Mouse (Mus musculus): ENCODE measurements around the gene N4bp2. TPM values are rescaled to one million over a fixed set of nuclear protein-coding genes. Genes with fewer than 3 reads are reported as not detected.

The N4bp2 gene
- total and polyA plus RNA-seq, 2 experiments from 2014 or later: 12.0 to 33.0 TPM

DNA sequence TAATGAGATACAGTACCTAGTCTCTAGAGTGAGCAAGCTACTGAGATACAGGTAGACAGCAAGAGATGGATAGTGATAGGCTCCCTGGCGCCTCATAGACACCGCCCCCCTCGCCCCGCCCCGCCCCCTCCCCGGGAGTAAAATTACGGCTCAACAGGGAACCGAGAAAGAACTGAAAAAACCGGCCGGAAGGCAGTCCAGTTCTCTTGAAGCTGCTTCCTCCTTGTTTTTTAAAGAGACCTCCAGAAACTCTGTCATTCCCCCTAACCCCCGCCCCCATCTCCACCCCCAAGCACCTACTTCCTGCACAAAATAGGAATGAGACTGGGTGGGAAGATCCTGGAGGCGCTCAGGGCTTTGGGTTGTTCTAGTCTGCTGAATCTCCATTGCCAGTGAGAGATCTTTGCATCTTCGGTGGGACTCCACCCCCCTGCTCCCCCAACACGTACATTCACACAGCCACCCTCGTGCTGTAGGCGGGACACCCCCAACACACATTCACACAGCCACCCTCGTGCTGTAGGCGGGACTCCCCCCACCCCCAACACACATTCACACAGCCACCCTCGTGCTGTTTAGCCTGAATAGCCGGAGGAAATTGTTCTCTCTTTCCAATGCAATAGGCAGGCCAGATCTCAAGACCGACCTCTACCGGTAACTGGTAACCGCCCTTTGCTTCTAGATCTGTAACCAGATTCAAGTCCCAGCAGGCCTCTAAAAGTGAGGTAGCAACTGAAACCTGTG lies 38.8 kb upstream of the N4bp2 start:
- WGBS: 1% methylated on average over 22 of the region's 23 CpGs
- peak; percentile 87 for ATAC-seq (ENCODE audit: low FRiP score)

DNA sequence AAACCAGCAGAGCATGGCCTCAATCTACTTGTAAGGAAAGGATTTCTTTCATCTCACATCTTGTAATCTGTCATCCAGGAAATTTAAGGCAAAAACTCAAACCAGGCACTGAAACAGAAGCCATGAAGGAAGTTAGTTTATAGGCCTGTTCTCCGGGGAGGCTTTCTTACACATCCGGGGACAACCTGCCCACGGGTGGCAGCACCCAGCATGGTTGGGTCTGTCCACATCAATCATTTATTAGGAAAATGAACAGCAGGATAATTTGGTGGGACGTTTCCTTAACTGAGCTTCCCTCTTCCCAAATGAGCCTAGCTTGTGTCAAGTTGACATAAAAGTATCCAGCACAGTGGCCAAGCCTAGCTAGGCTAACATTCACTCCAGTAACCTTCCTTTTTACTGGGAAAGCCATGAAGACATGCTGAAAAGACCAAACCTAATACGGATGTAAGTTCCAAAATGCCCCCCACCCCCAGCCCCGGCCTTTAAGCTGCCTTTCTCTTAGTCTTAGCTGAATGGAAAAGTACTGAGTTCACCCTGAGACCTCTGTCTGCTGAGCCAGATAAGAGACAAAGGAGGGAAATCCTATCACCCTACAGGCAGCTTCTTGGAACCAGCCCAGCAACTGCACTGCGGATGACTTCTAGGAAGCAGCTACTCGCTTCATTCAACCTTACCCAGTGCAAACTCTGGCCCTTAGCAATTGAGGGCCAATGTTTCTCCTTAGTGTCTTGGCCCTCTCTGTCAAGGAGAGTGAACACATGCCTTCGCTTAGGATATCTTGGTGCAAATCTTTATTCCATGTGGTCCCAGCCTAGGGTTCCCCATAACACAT lies 31.9 kb upstream of the N4bp2 start:
- no peaks in the 10 kb centered on the region for H3K27me3 ChIP-seq (ENCODE audit: insufficient read depth, low read length)
- H3K4me1 ChIP-seq (ENCODE audit: insufficient read depth, low read length): no peaks in the 10 kb centered on the region
- H3K9me3 ChIP-seq (ENCODE audit: low read length): no peaks in the 10 kb centered on the region
- no peak for TF ChIP-seq CTCF (IDR thresholded peaks at IDR 0.05)
- no peak overlapping the region for H3K4me2 ChIP-seq (ENCODE audit: low read depth, low read length, poor library complexity, severe bottlenecking)
- no peak overlapping the region for H3K9ac ChIP-seq (replicated peaks; ENCODE audit: low read length, poor library complexity, severe bottlenecking)
- H3K27ac ChIP-seq (ENCODE audit: low read depth, low read length): no peak overlapping the region
- no peaks in the 10 kb centered on the region for H3K36me3 ChIP-seq (ENCODE audit: insufficient read depth, low read length)
- H3K4me3 ChIP-seq (ENCODE audit: low read depth, low read length): no peak overlapping the region
- DNase-seq (ENCODE audit: low spot score): no peak
- WGBS: 43% methylated on average over 9 of the region's 9 CpGs
- no peak for ATAC-seq (ENCODE audit: low FRiP score)

More for the DNA sequence above, 38.8 kb upstream of the N4bp2 start:
- peak overlapping the region; percentile 77 for H3K27ac ChIP-seq (ENCODE audit: low read depth, low read length)
- H3K4me2 ChIP-seq (ENCODE audit: low read depth, low read length, poor library complexity, severe bottlenecking): peak overlapping the region; percentile 67
- no peaks in the 10 kb centered on the region for H3K36me3 ChIP-seq (ENCODE audit: insufficient read depth, low read length)
- peak; percentile 79 for DNase-seq (ENCODE audit: low spot score)
- peak; percentile 71 for TF ChIP-seq CTCF (IDR thresholded peaks at IDR 0.05)
- no peaks in the 10 kb centered on the region for H3K9me3 ChIP-seq (ENCODE audit: low read length)
- no peaks in the 10 kb centered on the region for H3K4me1 ChIP-seq (ENCODE audit: insufficient read depth, low read length)
- H3K4me3 ChIP-seq (ENCODE audit: low read depth, low read length): peak overlapping the region; percentile 37
- H3K27me3 ChIP-seq (ENCODE audit: insufficient read depth, low read length): no peaks in the 10 kb centered on the region
- peak overlapping the region; percentile 39; the same call in 1 of the 2 replicates for H3K9ac ChIP-seq (replicated peaks; ENCODE audit: low read length, poor library complexity, severe bottlenecking)

DNA sequence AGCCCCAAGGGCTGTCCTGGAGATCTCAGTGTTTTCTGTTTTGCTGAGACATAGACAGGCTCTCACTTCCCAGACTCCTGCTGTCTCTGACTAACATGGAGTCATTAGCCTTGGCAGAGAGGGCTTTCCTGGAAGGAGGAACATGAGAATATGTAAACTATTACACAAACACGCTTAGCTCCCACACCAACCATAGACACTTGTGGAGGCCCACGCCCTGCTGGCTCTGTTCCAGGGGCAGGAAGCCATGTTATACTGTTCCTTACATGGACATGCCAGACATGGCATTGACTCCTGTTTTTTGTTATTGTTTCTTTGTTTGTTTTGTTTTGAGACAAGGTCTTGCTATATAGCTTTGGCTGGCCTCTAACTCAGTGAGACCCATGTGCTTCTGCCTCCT lies 27.7 kb upstream of the N4bp2 start:
- Histone ChIP-seq H3K9me3 (ENCODE audit: low read length) (no peaks in the 10 kb centered on the region), H3K4me1 (ENCODE audit: insufficient read depth, low read length) (no peaks in the 10 kb centered on the region), H3K9ac (replicated peaks; ENCODE audit: low read length, poor library complexity, severe bottlenecking) (no peak overlapping the region), H3K4me3 (ENCODE audit: low read depth, low read length) (no peak overlapping the region), H3K36me3 (ENCODE audit: insufficient read depth, low read length) (no peaks in the 10 kb centered on the region), H3K27me3 (ENCODE audit: insufficient read depth, low read length) (no peaks in the 10 kb centered on the region), H3K27ac (ENCODE audit: low read depth, low read length) (no peak overlapping the region), H3K4me2 (ENCODE audit: low read depth, low read length, poor library complexity, severe bottlenecking) (no peak overlapping the region)
- no peak for DNase-seq (ENCODE audit: low spot score)
- ATAC-seq (ENCODE audit: low FRiP score): no peak
- WGBS: 89% methylated on average over 2 of the region's 2 CpGs
- no peak for TF ChIP-seq CTCF (IDR thresholded peaks at IDR 0.05)

DNA sequence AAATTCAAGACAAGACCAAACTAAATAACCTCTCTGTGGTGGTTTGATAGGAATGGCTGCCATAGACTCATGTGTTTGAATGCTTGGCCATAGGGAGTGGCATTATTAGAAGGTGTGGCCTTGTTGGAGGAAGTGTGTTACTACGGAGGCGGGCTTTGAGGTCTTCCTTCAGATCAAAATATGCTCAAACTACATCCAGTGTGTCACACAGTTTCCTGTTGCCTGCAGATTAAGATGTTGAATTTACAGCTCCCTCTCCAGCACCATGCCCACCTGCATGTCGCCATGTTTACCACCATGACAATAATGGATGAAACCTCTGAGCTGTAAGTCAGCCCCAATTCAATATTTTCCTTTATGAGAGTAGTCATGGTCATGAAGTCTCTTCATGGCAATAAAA lies 24.0 kb upstream of the N4bp2 start:
- Histone ChIP-seq H3K4me3 (ENCODE audit: low read depth, low read length) (no peak overlapping the region), H3K27me3 (ENCODE audit: insufficient read depth, low read length) (no peaks in the 10 kb centered on the region), H3K9me3 (ENCODE audit: low read length) (no peaks in the 10 kb centered on the region), H3K9ac (replicated peaks; ENCODE audit: low read length, poor library complexity, severe bottlenecking) (no peak overlapping the region), H3K4me2 (ENCODE audit: low read depth, low read length, poor library complexity, severe bottlenecking) (no peak overlapping the region), H3K27ac (ENCODE audit: low read depth, low read length) (no peak overlapping the region), H3K36me3 (ENCODE audit: insufficient read depth, low read length) (no peaks in the 10 kb centered on the region), H3K4me1 (ENCODE audit: insufficient read depth, low read length) (no peaks in the 10 kb centered on the region)
- DNase-seq (ENCODE audit: low spot score) (no peak), ATAC-seq (ENCODE audit: low FRiP score) (no peak)
- WGBS: 92% methylated on average over 3 of the region's 3 CpGs
- TF ChIP-seq CTCF (IDR thresholded peaks at IDR 0.05): no peak

DNA sequence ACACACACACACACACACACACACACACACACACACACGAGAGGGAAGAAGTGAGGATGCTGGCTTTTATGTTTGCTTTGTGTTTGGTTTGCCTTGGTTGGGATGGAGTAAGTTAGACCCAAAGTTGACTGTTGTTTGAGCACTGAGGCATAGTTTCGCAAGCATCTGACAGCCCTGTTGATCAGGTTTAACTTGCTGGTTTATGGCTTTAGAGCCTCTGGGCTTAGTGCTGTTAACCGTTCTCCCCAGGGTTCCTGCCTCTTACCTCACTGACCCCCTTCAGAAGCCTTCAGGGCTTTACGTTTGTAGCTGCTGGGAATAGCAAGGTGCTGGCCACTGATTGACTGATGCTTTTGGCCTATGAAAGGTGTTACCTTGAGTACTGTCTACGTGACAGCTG lies 16.4 kb upstream of the N4bp2 start:
- H3K9me3 ChIP-seq (ENCODE audit: low read length): no peaks in the 10 kb centered on the region
- no peak overlapping the region for H3K4me3 ChIP-seq (ENCODE audit: low read depth, low read length)
- no peaks in the 10 kb centered on the region for H3K36me3 ChIP-seq (ENCODE audit: insufficient read depth, low read length)
- H3K9ac ChIP-seq (replicated peaks; ENCODE audit: low read length, poor library complexity, severe bottlenecking): no peak overlapping the region
- H3K4me2 ChIP-seq (ENCODE audit: low read depth, low read length, poor library complexity, severe bottlenecking): no peak overlapping the region
- no peak for TF ChIP-seq CTCF (IDR thresholded peaks at IDR 0.05)
- H3K27ac ChIP-seq (ENCODE audit: low read depth, low read length): no peak overlapping the region
- H3K4me1 ChIP-seq (ENCODE audit: insufficient read depth, low read length): no peaks in the 10 kb centered on the region
- WGBS: 91% methylated on average over 5 of the region's 5 CpGs
- DNase-seq (ENCODE audit: low spot score): no peak
- H3K27me3 ChIP-seq (ENCODE audit: insufficient read depth, low read length): no peaks in the 10 kb centered on the region
- no peak for ATAC-seq (ENCODE audit: low FRiP score)

DNA sequence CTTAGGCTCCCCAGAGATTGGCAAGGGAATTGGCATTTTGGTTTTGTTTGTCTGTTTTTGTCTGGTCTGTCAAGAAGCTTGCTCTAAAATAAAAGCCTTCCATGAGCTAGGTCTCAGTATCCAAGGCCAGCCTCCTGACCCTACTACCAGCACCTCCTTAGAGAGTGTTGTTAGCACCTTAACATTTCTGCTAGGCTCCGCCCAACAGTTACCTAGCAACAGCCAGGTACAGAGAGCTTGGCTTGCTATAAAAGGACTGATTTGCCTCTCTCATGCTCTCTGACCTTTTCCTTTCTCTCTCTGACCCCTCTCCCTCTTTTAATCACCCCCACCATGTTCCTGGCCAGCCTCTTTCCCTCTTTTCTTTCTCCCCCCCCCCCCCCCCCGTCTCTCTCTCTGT lies 14.9 kb upstream of the N4bp2 start:
- no peaks in the 10 kb centered on the region for H3K4me1 ChIP-seq (ENCODE audit: insufficient read depth, low read length)
- no peak overlapping the region for H3K4me3 ChIP-seq (ENCODE audit: low read depth, low read length)
- H3K9ac ChIP-seq (replicated peaks; ENCODE audit: low read length, poor library complexity, severe bottlenecking): no peak overlapping the region
- H3K36me3 ChIP-seq (ENCODE audit: insufficient read depth, low read length): no peaks in the 10 kb centered on the region
- WGBS: 89% methylated on average over 1 of the region's 2 CpGs
- ATAC-seq (ENCODE audit: low FRiP score) (no peak), DNase-seq (ENCODE audit: low spot score) (no peak)
- no peaks in the 10 kb centered on the region for H3K27me3 ChIP-seq (ENCODE audit: insufficient read depth, low read length)
- no peak overlapping the region for H3K4me2 ChIP-seq (ENCODE audit: low read depth, low read length, poor library complexity, severe bottlenecking)
- H3K27ac ChIP-seq (ENCODE audit: low read depth, low read length): no peak overlapping the region
- H3K9me3 ChIP-seq (ENCODE audit: low read length): no peaks in the 10 kb centered on the region
- no peak for TF ChIP-seq CTCF (IDR thresholded peaks at IDR 0.05)
